Mouse (Mus musculus) C2C12 (cell line): ENCODE data around the gene Gm37240.

Experiments
- CEBPB ChIP-seq: IDR thresholded peaks from one replicate; pipeline ENCODE4 v1.6.1; 2011; ENCODE audit warnings: low read depth, mild to moderate bottlenecking, control low read depth, moderate library complexity
- CTCF ChIP-seq: IDR thresholded peaks from one replicate; pipeline ENCODE4 v1.5.1; 2011; ENCODE audit not compliant: control insufficient read depth, insufficient read depth, insufficient read length
- FOSL1 ChIP-seq: IDR thresholded peaks from one replicate; pipeline ENCODE4 v1.8.0; 2011; ENCODE audit warnings: mild to moderate bottlenecking, low read length; ENCODE audit not compliant: poor library complexity, insufficient read depth, severe bottlenecking
- MAX ChIP-seq: IDR thresholded peaks from one replicate; pipeline ENCODE4 v1.6.1; 2011; ENCODE audit warnings: mild to moderate bottlenecking, control low read depth
- MYOD1 ChIP-seq: IDR thresholded peaks from one replicate; pipeline ENCODE4 v1.6.1; 2011; ENCODE audit warnings: low read depth; ENCODE audit not compliant: control insufficient read depth, insufficient read length
- MYOG ChIP-seq: IDR thresholded peaks from one replicate; pipeline ENCODE4 v1.6.1; 2011; ENCODE audit not compliant: control insufficient read depth, insufficient read length; ENCODE audit errors: extremely low read depth
- USF1 ChIP-seq: IDR thresholded peaks from one replicate; pipeline ENCODE4 v1.6.1; 2011; ENCODE audit warnings: low read depth, mild to moderate bottlenecking, control low read depth, moderate library complexity

DNA sequence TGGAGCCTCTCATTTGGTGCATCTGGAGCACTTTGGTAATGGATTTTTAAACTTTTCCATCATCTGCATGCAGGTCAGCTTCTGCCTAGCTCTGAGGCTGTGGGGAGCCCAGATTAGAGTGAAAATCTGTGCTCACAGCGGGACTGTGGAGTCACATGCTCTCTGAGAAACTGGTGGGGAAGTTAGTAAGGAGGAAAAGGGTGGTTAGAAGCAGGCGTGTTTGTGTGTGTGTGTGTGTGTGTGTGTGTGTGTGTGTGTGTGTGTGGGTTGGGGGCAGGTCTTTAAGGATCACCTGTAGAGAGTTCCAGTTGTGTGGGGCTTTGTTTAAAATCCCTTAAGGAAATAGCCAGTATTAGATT is 1199.9 kb downstream of the Gm37240 start:
- TF ChIP-seq USF1 (no peak), MAX (no peak), CTCF (no peak), MYOD1 (no peak), MYOG (no peak), CEBPB (no peak), FOSL1 (no peak)
